Mouse (Mus musculus): Measurements from ENCODE around the gene Mug1. TPM values are rescaled to one million over a fixed set of nuclear protein-coding genes. Genes with fewer than 3 reads are reported as not detected.
"Not testable (repeated sequence)": the region's sequence is repeated elsewhere in the genome, so short reads cannot be mapped to it uniquely, and the experiment has no call there.

The Mug1 gene
- total RNA-seq (2015; ENCODE audit: low replicate concordance) (not detected in 2 replicates), total RNA-seq (2017; ENCODE audit: low replicate concordance) (not detected in 2 replicates)

DNA sequence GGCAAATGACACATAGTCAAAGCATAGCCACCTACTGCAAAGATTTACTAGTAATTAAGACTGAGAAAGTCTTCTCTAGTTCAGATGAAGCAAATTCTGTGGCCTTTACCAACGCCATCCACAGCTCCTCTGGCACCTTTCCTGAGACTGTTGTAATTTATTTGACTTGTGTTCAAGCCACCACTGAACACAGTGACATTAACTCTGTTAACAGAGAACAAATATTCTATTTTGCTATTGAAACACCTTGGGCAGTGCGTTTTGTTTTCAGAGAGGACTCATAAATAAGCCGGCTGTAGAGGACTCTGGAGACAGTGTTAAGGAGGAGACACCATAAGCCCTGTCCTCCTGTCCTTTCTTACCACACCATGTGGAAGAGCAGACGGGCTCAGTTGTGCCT lies at the start of gene Mug1:
Gene Mug1, plus strand, starts transcription at position 271 of the 400 bp plus-strand sequence.
- not testable (repeated sequence) for ATAC-seq (replicated peaks; ENCODE audit: low FRiP score, poor library complexity, severe bottlenecking)

DNA sequence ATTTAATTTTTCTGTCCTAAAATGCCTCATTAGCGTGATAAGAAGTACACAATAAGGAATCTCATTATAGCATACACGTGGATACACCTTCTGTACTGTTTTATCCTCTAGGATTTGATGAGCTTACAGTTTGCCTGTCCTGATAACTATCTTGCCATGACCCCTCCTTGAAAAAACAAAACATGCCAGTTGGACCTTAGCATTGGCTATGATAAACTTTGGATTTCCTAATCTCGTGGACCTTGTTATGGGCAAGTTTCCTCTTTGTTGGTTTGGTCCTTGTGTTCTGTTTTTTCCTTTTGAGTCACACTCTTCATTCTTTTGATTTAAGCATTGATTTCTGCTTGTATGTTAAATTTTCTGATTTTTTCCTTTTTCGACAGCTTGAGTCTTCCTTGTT lies 10.3 kb upstream of the Mug1 start:
- ATAC-seq (replicated peaks; ENCODE audit: low FRiP score, poor library complexity, severe bottlenecking): no peak

DNA sequence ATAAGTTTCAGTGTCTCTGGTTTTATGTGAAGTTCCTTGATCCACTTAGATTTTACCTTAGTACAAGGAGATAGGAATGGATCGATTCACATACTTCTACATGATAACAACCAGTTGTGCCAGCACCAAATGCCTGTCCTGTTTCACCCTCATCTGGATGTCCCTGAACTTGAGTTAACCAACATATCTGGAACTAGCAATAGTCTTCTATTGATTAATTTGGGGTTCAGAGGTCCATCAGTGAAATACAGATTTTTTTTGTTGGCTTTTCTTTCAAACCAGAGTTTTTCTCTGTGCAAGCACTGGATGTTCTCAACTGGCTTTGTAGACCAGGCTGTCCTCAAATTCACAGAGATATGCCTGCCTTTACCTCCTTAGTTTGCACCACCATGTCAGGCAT lies 2.0 kb upstream of the Mug1 start:
- ATAC-seq (replicated peaks; ENCODE audit: low FRiP score, poor library complexity, severe bottlenecking): no peak

DNA sequence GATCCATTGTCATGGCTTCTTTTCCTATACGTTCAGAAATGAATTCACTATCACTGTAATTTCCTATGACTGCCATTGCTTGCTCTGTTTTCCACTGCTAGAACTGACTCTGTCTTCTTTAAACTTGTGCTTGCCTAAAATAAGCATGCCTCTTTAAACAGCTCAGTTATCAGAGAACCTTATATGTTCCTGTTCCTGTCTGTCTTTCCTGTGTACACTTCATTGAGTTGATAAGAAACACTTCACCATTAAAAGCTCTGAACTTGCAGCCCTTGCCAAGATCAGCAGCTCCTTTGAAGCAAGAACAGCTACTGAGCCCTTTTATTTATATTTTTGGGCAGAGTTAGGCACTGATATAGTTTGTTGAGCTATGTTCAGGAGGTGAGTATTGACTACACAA lies 10.0 kb downstream of the Mug1 start:
- no peak for ATAC-seq (replicated peaks; ENCODE audit: low FRiP score, poor library complexity, severe bottlenecking)

Other genes starting within 250 kb of the Mug1 start
- gene A2m, start 203.2 kb upstream of the Mug1 start, total RNA-seq (2015; ENCODE audit: low replicate concordance): not detected in 2 replicates
- gene A2m, start 203.2 kb upstream of the Mug1 start, total RNA-seq (2017; ENCODE audit: low replicate concordance): not detected in 2 replicates
- gene Gm7298, start 105.6 kb upstream of the Mug1 start, total RNA-seq (2015; ENCODE audit: low replicate concordance): not detected in 2 replicates
- gene Gm7298, start 105.6 kb upstream of the Mug1 start, total RNA-seq (2017; ENCODE audit: low replicate concordance): not detected in 2 replicates
- gene Mug2, start 168.2 kb downstream of the Mug1 start, total RNA-seq (2015; ENCODE audit: low replicate concordance): not detected in 2 replicates
- not detected in 2 replicates for gene Mug2, start 168.2 kb downstream of the Mug1 start, total RNA-seq (2017; ENCODE audit: low replicate concordance)